Mouse (Mus musculus) gastrocnemius, postnatal 10 days (tissue): ENCODE data around the gene Gm11639. TPM values are rescaled to one million over a fixed set of nuclear protein-coding genes. Genes with fewer than 3 reads are reported as not detected.
A peak's percentile ranks its signal among the peaks of the same experiment; 100 is the strongest.
"Not testable (repeated sequence)": the region's sequence is repeated elsewhere in the genome, so short reads cannot be mapped to it uniquely, and the experiment has no call there.

Source experiments
- DNase-seq: peaks from one replicate; pipeline ENCODE4 v3.0.0; 2021; ENCODE audit warnings: mixed read lengths
- total RNA-seq, 2 experiments: library from RNA; stranded (reverse); gene quantifications; 2 replicates each; pipeline ENCODE4 v1.2.3; 2021

Gene Gm11639
- total RNA-seq, 2 experiments from 2014 or later: 0.02 to 0.07 TPM

DNA sequence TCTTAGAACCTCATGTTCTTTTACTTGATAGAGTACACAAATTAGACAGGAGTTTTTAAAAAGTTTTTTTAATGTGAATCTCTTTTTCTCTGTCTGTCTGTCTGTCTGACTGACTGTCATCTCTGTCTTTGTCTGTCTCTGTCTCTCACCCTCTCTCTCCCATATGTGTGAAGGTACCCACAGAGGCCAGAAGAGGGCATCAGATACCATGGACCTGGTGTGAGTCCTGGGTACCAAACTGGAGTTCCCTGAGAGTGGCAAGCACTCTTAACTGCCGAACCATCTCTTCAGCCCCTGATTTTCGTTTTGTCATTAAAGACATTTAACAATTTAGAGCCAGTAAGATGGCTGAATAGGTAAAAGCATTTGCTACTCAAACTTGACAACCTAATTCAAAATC lies 21.6 kb downstream of the Gm11639 start:
- DNase-seq: no peak

DNA sequence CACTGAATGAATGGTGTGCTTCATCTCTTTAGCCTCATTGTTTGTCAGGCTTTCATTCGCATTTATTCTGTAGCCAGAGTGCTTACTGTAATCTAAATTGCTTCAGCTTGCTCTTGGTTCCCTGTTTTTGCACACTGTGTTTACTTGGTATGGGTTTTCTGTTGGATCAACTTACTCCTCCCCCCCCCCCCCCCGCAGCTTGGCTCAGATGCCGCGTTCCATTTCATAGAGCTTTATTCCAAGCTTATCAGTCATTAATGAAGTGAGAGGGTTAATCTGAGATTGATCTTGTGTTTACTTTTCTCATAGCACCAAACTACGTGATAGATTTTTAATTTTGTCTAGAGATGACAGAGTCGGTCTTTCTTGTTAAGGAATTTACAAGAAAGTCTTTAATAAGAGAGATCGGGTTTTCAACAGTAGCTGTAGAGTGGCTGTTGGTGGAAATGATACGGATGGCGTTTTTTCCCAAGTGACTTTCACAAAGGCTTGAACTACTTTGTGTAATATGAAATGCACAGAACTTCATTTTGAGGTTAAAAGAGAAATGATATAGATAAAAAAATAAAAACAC lies 59.6 kb downstream of the Gm11639 start:
- no peak for DNase-seq

DNA sequence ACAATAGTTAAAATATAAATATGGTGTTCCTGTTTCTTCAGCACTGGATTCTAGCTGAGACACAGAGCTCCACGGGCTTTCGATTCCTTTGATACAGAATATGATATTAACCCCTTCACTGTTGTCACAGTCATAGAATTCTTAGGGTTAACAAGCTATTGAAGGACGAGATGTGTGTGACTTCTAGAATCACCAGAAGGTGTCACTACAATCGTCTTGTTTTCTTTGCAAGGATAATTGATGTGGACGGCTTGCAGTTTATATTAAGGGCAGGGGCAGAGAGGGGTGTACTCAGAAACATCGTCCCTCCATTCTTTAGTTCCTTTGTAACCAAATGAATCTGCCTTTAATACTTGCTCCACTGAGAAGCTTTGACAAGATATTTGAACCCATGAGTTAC lies 80.3 kb downstream of the Gm11639 start:
- DNase-seq: no peak

DNA sequence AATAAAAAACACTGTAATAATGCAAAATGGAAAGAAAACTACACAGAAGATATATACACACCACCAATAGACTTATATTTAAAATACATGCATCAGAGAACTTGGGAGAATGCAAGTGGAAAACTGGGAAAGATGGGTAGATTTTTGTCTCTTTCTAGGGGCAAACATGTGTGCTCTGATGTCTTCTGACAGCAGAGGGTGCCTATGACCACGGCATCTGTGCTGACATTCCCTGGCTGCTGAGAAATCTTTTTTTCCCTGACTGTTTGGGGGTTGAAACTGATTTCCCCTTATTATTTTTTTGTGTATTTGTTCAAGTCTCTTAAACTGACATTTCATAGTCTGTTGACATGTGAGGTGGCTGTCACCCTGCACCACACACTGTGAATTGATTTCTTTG lies 81.6 kb downstream of the Gm11639 start:
- DNase-seq: no peak

DNA sequence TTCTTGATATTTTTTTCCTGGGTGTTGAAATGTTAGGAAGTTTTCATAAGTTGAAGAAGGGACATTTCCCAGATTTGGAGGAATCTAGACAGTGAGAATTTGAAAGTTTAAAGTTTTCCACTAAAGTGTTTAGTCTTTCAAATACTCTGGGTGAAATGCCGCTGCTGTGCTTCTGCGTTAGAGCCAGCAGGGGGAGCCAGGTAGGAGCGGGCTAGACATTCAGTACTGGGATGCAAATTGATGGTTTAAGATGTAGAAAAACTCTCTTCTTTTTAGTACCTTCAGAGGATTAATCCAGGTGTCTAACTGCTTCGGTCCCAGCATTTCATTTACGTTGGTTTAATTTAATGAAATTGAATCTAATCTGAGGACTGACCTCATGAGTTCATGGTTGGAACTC lies 82.6 kb downstream of the Gm11639 start:
- peak; percentile 30 for DNase-seq

GRCm38 (mm10) chr11:104778796-104779195 lies 93.3 kb downstream of the Gm11639 start:
- peak; percentile 5 for DNase-seq

DNA sequence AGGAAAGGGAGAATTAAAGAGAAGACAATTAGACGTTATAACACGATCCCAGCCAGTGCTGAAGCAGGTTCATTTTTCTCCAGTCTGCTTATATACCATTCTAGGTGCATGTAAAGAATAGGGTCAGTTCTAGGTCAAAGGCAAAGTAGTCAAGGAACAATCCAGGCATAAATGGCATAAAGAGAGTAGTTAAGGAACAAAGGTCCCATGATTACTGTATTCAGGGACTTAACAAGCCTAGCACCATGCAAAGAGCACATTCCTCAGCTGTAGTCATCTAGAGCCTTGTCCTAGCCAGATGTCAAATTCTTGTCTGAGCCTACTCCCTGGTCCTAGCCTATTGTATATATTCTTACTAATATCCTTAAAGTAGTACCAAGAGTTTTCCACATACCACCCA lies 259.2 kb downstream of the Gm11639 start:
- no peak for DNase-seq

DNA sequence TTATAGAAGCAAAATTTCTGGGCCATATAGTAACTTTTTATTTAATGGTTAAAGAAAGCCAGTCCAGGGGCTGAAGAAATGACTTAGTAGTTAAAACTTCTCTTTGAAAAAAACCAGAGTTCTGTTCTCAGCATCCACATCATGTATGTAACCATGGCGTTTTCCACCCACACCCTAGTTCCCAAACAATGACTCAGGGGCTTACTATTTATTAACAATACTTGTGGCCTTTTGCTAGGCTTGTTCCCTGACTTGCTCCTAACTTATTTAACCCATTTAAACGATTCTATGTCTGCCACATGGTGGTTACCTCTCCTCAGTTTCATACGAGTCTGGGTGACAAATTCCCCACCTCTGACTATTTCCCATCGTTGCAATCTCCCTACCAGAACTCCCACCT lies 266.8 kb downstream of the Gm11639 start:
- DNase-seq: no peak

DNA sequence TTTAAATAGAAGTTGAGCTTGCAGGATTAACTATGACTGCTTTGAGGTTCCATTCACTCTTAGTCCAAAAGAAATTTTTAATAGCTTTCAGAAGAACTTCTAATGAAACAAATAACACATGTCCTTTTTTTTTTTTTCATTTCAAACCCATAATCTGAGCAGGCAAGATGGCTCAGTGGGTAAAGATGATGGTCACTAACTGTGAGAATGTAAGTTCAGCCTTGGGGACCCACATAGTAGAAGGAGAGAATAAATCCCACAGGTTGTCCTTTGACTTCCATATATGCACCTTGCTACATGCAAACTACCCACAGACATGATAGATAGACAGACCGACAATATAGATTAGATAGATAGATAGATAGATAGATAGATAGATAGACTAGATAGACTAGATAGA lies 282.4 kb downstream of the Gm11639 start:
- no peak for DNase-seq

GRCm38 (mm10) chr11:104968388-104968787 lies 282.9 kb downstream of the Gm11639 start:
- DNase-seq: no peak

DNA sequence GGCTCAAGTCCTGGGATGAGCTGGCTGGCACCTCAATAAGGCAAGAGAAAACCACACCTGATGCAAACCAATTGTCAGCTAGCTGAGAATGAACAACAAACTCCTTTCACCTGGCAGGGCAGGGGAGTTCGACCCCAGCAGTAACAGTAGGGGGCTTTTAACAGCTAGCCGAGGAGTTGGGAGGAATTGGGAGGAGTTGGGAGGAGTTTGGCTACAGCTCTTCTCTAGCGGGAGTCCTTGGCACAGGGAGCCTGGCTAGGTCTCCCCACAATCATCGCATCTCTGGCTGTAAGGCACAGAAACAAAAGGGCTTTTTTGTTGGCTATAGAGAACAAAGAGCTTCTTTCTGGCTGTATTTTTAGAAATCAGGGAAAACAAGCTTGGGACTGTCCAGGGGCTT lies 285.8 kb downstream of the Gm11639 start:
- DNase-seq: no peak

- DNase-seq: no peak
These were observed 287.0 kb downstream of the Gm11639 start for GRCm38 (mm10) chr11:104972480-104972879.

GRCm38 (mm10) chr11:104977976-104978375 lies 292.5 kb downstream of the Gm11639 start:
- no peak for DNase-seq

DNA sequence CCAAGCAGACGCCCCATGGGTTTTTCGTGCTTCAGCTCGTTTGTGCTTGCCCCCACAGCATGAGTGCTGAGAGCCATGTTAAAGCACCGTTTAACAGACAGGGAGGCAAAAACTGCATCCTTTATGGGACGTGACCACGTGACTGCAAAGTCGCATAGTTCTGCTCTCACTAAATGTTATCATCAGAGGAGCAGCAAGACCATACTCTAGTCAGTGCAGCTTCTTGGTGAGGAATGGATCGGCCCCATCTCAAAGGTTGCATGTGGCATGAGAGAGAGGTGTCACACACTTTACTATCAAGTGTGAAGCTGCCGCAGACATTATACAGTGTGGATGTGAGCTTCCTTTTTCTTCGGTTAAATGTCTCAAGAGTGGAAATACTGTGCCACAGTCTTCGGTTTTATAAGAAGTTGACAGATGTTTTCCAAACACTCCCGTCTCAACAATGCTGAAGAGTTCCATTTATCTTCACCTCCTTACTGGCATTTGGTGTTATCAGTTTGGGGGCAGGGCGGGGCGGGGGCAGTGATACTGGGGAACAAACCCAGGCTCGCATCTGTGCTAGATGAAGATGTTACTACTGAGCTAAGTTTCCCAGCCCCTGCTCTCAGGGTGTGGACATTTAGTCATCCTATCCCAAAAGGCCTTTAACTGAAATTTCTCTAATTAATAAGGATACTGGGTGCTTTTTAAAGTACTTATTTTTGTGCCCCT lies 296.0 kb downstream of the Gm11639 start:
- DNase-seq: no peak

DNA sequence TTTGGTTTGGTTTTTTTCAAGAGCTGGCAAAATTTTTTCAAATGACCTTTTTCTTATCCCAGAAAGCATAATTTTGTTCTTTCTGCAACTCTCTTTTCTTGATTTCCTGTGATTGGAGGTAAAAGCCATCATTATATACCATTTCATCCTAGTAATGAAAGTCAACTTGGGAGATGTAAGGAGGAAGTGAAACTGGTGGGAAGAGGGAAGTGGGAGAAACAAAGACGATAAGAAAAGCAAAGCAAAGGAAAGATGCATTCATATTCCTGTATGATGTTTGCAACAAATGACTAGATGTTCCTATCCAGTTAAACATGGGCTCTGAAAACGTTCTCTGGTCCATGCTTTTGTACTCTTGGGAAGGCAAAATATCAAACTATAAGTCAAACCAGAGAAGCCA lies 323.7 kb downstream of the Gm11639 start:
- DNase-seq: no peak

DNA sequence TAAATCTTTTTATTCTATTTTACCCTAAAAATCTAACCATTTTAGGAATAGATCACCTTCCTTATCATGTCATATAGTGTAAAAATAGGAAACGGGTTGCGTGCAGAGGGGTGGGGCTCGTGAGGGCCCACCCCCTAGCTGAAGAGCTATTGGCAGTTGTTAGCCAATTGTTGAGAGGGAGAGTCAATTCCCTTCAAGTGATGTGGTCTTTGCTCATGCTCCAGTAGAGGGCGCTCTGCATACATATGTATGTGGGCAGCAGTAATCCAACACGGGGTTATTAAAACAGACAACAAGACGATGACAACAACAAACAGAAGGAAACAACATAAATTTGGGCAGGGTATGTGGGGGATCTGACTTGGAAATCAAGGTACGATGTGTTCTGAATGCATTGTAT lies 335.6 kb downstream of the Gm11639 start:
- DNase-seq: no peak

GRCm38 (mm10) chr11:105028744-105029348 lies 343.3 kb downstream of the Gm11639 start:
- no peak for DNase-seq

DNA sequence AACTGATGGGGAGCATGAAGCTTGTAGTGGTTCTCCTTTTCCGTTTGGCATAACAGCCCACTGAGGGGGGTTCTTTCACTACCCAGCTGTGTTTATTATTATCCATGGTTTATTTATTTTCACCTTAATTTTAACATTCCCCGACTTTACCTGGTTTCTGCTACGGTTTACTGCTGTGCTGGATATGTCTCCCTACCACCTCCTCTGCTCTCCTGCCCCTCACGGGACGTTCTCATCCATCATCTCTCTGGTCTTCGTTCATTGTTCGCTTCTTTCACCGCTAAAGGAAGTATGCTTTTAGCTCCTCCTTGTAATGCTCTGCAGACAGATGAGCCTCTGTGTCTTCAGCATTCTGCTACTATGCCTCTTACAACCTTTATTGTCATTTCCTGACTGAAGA lies 344.0 kb downstream of the Gm11639 start:
- DNase-seq: no peak

DNA sequence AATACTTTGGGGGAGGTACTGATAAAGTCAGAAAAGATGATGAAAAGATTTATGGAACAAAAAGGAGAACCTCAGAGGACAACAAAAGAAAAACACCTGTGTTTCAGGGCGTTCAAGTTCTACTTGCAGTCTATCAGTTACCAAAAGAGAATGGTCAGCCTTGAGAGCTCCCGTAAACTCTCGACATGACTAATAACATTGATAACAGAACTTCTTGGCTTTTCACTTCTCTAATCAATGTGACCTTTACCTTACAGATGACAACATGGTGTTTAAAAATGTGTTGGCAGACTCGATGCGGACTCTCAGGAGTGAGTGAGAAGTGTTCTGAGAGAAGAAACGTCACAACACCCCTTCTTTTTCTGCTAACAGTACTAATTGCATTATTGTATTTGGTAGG lies 344.7 kb downstream of the Gm11639 start:
- no peak for DNase-seq

DNA sequence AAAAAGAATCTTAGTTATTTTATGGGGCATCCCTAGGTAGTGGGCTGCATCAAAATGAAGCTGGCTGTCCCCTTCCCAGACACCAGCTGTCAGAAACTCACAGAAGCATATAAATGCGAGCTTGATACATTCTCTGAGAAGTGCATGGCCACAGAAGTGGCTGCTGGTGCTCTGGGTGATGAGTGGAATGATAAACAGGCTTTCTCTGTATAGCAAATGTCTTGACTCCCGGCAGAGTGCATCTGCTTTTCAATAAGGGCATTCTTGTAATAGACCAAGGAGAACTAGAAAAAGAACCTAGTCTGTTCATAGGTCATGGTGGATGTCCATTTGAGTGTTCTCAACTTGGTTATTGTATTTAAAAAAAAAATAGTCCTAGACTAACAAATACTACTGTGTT lies 345.6 kb downstream of the Gm11639 start:
- no peak for DNase-seq

GRCm38 (mm10) chr11:105035081-105035480 lies 349.6 kb downstream of the Gm11639 start:
- DNase-seq: no peak

DNA sequence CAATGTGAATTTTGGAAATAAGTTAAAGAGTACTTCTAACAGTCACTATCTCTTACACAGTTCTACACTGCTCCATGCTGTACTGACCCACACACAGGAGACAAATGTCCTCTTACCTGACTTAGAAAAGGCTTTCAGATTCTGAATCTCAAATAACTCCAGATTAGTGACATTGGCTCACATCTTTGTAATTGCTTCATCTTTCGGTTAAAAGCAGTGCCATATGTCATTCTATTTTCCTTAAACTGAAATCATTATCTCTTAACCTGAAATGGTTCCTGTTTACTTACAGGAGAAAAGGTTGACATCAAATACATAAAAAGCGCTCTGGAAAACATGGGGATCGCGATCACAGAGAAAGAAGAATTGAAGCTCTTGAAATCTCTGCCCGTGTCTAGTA lies 377.8 kb downstream of the Gm11639 start, which contains the start of gene Efcab3:
Efcab3 (plus strand) TSS at position 301 of the 400 bp plus-strand sequence.
- DNase-seq: no peak

DNA sequence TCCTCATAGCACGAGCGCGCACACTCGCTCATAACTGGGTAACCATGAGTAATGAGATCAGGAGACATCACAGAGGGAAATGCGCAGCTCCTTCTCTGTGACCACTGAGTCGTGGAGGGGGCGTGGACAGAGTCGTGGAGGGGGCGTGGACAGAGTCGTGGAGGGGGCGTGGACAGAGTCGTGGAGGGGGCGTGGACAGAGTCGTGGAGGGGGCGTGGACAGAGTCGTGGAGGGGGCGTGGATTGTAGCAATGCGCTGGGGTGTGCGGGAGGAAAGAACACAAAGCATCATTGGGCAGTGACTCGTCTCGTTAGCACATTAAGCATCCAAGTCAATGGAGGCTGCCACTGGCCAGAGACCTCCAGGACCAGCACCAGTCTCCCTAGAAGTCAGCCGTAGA lies 426.9 kb downstream of the Gm11639 start:
- not testable (repeated sequence) for DNase-seq

GRCm38 (mm10) chr11:105117814-105118213 lies 432.3 kb downstream of the Gm11639 start:
- no peak for DNase-seq
